Mouse (Mus musculus) kidney, adult 2 months (tissue): ENCODE results near the gene Gm21060.
"Not testable (repeated sequence)": the region's sequence is repeated elsewhere in the genome, so short reads cannot be mapped to it uniquely, and the experiment has no call there.

Source experiments
- CTCF ChIP-seq: fragments of 200-500 bp; conservative IDR thresholded peaks from 2 replicates; pipeline ENCODE4 v1.5.1; 2011; ENCODE audit warnings: low read depth, mild to moderate bottlenecking, control low read depth, low read length, moderate library complexity, mixed read lengths; ENCODE audit not compliant: insufficient read depth, insufficient read length
- POLR2A ChIP-seq: fragments of 200-500 bp; IDR thresholded peaks from one replicate; pipeline ENCODE4 v1.6.1; 2011; ENCODE audit warnings: low read depth, low read length, control low read depth

DNA sequence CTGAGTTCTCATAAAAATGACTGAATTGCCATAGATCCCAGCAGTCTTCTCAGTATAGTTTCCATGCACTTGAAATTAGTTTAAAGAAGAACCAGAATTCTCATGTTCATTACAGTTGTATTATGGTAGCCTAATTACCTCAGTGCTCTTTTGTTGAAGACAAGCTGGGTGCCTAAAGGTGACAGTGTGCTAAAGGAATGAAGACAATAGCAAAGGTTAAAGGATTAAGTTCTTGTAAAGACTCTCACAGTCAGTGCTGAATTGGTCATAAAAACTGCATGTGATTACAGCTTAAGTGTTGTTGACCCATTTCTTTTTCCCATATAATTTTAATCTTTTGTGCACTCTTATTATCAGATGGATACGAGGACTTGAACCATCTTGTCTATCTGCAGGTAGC is 11.2 kb upstream of the Gm21060 start:
- not testable (repeated sequence) for TF ChIP-seq POLR2A, CTCF
